Mouse (Mus musculus): ENCODE data around the gene Cuedc1.

GRCm38 (mm10) chr11:88131847-88132246 lies 34.0 kb downstream of the Cuedc1 start:
- no peak for TF ChIP-seq CTCF (IDR thresholded peaks at IDR 0.05; ENCODE audit: insufficient read depth, low read depth, low read length)
- TF ChIP-seq POLR2A (IDR thresholded peaks at IDR 0.05; ENCODE audit: insufficient read depth, low read depth, low read length) = no peak
